Mouse (Mus musculus): ENCODE results near the gene Got1.
"Not testable (repeated sequence)": the region's sequence is repeated elsewhere in the genome, so short reads cannot be mapped to it uniquely, and the experiment has no call there.

- TF ChIP-seq CTCF (IDR thresholded peaks at IDR 0.05; ENCODE audit: borderline replicate concordance, insufficient read depth, low read length); POLR2A (IDR thresholded peaks at IDR 0.05; ENCODE audit: low read depth, low read length): not testable (repeated sequence)
Measured at GRCm38 (mm10) chr19:43493316-43493715, 31.1 kb downstream of the Got1 start.

All from embryonic fibroblast, embryonic 13.5 days (primary cell).